Mouse (Mus musculus) midbrain, embryonic 13.5 days (tissue): ENCODE measurements around the gene Birc2. TPM values are rescaled to one million over a fixed set of nuclear protein-coding genes. Genes with fewer than 3 reads are reported as not detected.

Experiments
- ATAC-seq: fragments of 200-750 bp; cut with Nextera tagmentation; 2 replicates; pipeline ENCODE4 v1.8.0; 2017; ENCODE audit warnings: mild to moderate bottlenecking, moderate TSS enrichment, moderate library complexity
- H3K27ac ChIP-seq: fragments of 300-500 bp; sonication (generic); 2 replicates; pipeline ENCODE4 v1.5.1; 2015; ENCODE audit warnings: inconsistent platforms, mild to moderate bottlenecking, moderate library complexity
- H3K27me3 ChIP-seq: fragments of 300-500 bp; sonication (generic); 2 replicates; pipeline ENCODE4 v1.6.1; 2015; ENCODE audit warnings: mild to moderate bottlenecking, inconsistent platforms
- H3K36me3 ChIP-seq: fragments of 300-500 bp; sonication (generic); 2 replicates; pipeline ENCODE4 v1.6.1; 2015; ENCODE audit warnings: mild to moderate bottlenecking, inconsistent platforms
- H3K4me1 ChIP-seq: fragments of 300-500 bp; sonication (generic); replicated peaks from 2 replicates; pipeline ENCODE4 v1.6.1; 2015; ENCODE audit warnings: inconsistent platforms
- H3K4me2 ChIP-seq: fragments of 300-500 bp; sonication (generic); replicated peaks from 2 replicates; pipeline ENCODE4 v1.6.1; 2015; ENCODE audit warnings: moderate library complexity, mild to moderate bottlenecking, inconsistent platforms
- H3K4me3 ChIP-seq: fragments of 300-500 bp; sonication (generic); replicated peaks from 2 replicates; pipeline ENCODE4 v1.5.1; 2015; ENCODE audit warnings: mild to moderate bottlenecking, inconsistent platforms
- H3K9ac ChIP-seq: fragments of 300-500 bp; sonication (generic); replicated peaks from 2 replicates; pipeline ENCODE4 v1.6.1; 2015; ENCODE audit warnings: mild to moderate bottlenecking, inconsistent platforms
- H3K9me3 ChIP-seq: fragments of 300-500 bp; sonication (generic); 2 replicates; pipeline ENCODE4 v1.6.1; 2016; ENCODE audit warnings: mild to moderate bottlenecking, inconsistent platforms
- WGBS: fragments of 180-500 bp; shearing (Covaris S2); methylation state at CpG from one replicate; pipeline ENCODE4 v1.1.7; 2015; 5-methylcytosine and 5-hydroxymethylcytosine counted together
- microRNA-seq: library from miRNA; unstranded; fragments of <30 nt; microRNA quantifications from one replicate; pipeline ENCODE4, GENCODE M21; 2016
- polyA plus RNA-seq: library from polyadenylated mRNA; unstranded; fragments of >200 nt; fragmentation: Nextera tagmentation; extraction: Ambion mirVana; gene quantifications from 2 replicates; pipeline ENCODE4 v1.2.1, GENCODE M21; 2015

Birc2 gene
- polyA plus RNA-seq, 1 experiment from 2014 or later, result 50.7 TPM

DNA sequence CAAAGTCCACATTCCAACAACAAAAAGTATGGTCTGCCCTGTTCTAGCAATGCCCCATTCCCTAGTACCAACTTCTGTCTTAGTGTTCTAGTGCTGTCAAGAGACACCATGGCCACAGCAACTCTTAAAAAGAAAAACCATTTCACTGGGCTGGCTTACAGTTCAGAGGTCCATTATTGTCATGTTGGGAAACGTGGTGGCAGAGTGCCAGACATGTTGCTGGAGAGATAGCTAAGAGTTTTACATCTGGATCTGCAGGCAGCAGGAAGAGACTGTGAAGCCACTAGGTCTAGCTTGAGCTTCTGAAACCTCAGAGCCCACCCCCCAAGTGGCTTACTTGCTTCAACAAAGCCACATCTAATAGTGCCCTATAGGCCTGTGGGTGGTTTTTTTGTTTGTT, 59.2 kb downstream of the Birc2 start:
- Histone ChIP-seq H3K4me2 (no peak overlapping the region), H3K4me3 (no peak overlapping the region), H3K9ac (no peak overlapping the region), H3K27me3 (no peaks in the 10 kb centered on the region), H3K36me3 (peaks cover 6% of the 10 kb centered on the region; the same call in 1 of the 2 replicates), H3K4me1 (peaks cover 3% of the 10 kb centered on the region), H3K9me3 (no peaks in the 10 kb centered on the region), H3K27ac (no peak overlapping the region)
- 91% methylated on average over 1 of the region's 1 CpGs for WGBS
- ATAC-seq, result no peak

DNA sequence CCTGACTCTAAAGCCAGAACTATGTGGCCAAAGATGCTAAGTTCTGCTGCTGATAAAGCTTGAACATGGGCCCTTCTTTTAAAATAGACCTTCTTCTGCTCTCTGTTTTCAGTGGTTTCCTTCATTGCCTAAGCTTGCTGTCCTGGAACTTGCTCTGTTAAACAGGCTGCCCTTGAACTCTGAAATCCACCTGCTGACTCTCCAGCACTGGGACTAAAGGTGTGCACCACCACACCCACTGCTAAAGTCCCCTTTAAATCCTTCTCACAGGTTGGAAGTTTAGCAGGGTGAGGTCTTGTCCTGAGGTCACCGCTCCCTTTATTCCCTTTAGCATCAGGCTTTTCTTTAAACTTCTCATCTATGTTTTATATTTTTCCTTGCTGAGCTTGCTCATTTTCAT, 59.9 kb downstream of the Birc2 start:
- no peaks in the 10 kb centered on the region for H3K27me3 ChIP-seq
- H3K9ac ChIP-seq, result no peak overlapping the region
- H3K27ac ChIP-seq, result no peak overlapping the region
- no peak for ATAC-seq
- peaks cover 8% of the 10 kb centered on the region for H3K4me1 ChIP-seq
- peaks cover 12% of the 10 kb centered on the region; the same call in 1 of the 2 replicates for H3K36me3 ChIP-seq
- no peaks in the 10 kb centered on the region for H3K9me3 ChIP-seq
- H3K4me2 ChIP-seq, result no peak overlapping the region
- WGBS, result 91% methylated on average over 1 of the region's 1 CpGs
- H3K4me3 ChIP-seq, result no peak overlapping the region

DNA sequence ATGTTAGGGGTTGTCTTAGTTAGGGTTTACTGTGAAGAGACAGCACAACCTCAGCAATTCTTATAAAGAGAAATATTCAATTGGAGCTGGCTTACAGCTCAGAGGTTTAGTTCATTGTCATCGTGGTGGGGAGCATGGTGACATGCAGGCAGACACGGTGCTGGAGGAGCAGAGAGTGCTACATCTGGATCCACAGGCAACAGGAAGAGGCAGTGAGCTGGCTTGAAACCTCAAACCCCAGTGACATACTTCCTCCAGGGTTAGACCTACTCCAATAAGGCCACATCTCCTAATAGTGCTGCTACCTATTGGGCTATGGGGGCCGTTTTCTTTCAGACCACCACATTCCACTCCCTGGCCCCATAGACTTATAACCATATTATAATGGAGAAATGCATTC, 60.9 kb downstream of the Birc2 start:
- Histone ChIP-seq H3K27ac (no peak overlapping the region), H3K4me3 (no peak overlapping the region), H3K9me3 (no peaks in the 10 kb centered on the region), H3K27me3 (no peaks in the 10 kb centered on the region), H3K36me3 (peaks cover 12% of the 10 kb centered on the region; the same call in 1 of the 2 replicates), H3K9ac (no peak overlapping the region), H3K4me2 (no peak overlapping the region), H3K4me1 (peaks cover 8% of the 10 kb centered on the region)
- no peak for ATAC-seq
- WGBS, result 65% methylated on average over 3 of the region's 3 CpGs

DNA sequence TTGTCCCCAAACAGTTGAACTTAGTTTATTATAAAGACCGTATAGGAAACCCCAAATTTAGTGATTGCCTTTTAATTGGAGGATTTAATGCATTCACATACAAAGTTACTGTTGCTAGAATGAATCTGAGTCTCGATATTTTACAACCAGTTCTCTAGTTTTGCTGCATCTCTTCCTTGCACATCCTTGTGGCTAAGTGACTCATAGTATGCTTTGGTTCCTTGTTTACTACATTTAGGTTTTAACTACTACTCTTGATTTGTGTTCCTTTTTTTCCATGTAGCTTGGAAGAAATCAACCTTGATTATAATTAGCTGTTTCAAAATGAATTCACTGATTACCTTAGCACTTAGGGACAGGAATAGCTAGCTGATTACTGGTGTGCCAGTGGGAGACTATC, 61.9 kb downstream of the Birc2 start:
- no peaks in the 10 kb centered on the region for H3K9me3 ChIP-seq
- peaks cover 15% of the 10 kb centered on the region for H3K36me3 ChIP-seq
- ATAC-seq, result no peak
- no peak overlapping the region for H3K27ac ChIP-seq
- no peak overlapping the region for H3K4me3 ChIP-seq
- peaks cover 8% of the 10 kb centered on the region for H3K4me1 ChIP-seq
- H3K27me3 ChIP-seq, result no peaks in the 10 kb centered on the region
- H3K4me2 ChIP-seq, result no peak overlapping the region
- WGBS, result 94% methylated on average over 2 of the region's 2 CpGs
- H3K9ac ChIP-seq, result no peak overlapping the region

DNA sequence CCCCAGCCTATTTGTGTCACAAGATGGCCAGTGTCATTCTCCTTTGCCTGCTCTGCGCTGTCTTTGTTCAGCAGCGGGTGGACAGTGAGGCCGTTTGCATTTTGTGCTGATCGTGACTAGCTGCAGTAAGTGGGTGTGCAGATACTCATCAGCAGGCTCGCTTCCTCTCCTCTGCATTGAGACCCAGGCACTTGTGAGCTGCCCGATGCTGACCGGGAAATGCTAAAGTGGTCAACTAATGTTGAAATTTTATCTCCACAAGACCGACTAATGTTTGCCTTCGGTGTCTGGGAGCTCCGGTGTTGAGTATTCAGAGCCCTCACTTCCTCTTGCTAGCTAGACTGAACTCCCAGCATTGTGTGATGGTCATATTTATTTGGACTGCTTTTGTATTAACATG, 62.3 kb downstream of the Birc2 start:
- Histone ChIP-seq H3K9ac (no peak overlapping the region), H3K4me2 (no peak overlapping the region), H3K27ac (no peak overlapping the region), H3K4me1 (peaks cover 8% of the 10 kb centered on the region), H3K9me3 (no peaks in the 10 kb centered on the region), H3K27me3 (no peaks in the 10 kb centered on the region), H3K36me3 (peaks cover 17% of the 10 kb centered on the region), H3K4me3 (no peak overlapping the region)
- WGBS, result 94% methylated on average over 10 of the region's 10 CpGs
- no peak for ATAC-seq

DNA sequence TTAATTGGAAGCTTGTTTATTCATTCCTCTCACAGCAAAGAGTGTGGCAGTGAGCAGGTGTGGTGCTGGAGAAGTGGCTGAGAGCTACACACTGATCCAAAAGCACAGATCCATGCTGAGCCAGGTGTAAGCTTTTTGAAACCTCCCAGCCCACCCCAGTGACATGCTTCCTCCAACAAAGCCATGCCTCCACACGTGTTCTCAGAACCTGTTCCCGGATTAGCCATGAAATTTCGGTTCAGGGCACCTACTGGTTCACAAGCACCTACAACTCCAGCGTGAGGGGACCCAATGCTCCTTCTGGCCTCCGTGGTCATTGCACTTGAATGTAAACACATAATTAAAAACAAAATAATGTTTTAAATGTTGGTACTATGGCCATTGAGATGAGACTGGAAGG, 63.2 kb downstream of the Birc2 start:
- Histone ChIP-seq H3K27me3 (no peaks in the 10 kb centered on the region), H3K4me3 (no peak overlapping the region), H3K9me3 (no peaks in the 10 kb centered on the region), H3K36me3 (peaks cover 17% of the 10 kb centered on the region), H3K4me2 (no peak overlapping the region), H3K9ac (no peak overlapping the region), H3K4me1 (peaks cover 8% of the 10 kb centered on the region), H3K27ac (no peak overlapping the region)
- WGBS, result 96% methylated on average over 5 of the region's 5 CpGs
- ATAC-seq, result no peak

DNA sequence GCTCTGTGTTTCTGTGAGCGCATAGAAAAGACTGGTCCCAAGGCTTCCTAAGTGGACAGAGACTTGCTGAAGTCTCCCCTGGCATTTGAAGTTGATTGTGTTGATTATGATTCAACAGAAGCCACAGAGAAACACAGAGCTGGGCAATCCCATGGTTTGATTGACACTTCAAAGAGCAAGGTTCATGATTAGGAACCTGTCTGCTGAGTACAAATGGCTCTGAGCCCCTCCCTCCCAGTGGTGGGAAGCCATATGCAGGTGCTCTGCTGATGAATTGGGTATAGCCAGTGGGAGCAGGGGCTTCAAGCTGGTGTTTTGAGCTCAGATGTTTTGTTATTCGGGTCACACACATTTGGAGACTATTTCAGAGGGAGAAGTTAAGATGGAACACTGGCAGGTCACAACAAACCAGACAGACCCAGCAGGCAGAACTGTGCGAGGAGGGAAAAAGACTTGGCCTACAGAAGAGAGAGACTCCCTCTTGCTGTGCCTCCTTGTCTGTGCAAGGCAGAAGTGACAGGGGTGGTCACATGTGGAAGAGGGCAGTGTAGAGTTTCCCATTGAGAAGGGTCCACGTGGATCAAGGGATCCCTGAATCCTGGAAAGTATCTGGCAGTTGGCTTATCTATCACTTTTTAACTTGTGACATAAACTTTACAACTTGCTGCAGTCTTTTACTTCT, 64.0 kb downstream of the Birc2 start:
- H3K27me3 ChIP-seq, result no peaks in the 10 kb centered on the region
- ATAC-seq, result peak; percentile 73
- WGBS, result 74% methylated on average over 4 of the region's 4 CpGs

DNA sequence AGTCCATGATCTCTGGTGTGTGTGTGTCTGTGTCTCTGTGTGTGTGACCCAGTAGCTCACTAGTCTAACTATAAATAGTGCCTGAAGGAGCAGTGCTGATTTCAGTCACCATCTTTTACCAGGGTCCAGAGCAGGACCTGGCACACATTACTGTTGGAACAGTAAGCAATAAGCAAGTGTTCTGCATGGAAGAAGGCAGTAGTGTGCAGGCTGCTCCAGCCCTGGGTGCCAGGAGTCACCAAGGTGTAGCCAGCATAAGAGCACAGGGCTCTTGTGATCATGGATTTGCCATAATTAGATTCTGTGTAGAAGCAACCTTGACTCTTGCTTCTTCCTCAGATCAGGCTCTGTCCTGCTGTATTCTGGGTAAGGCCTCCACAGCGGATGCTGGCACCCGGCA, 64.5 kb downstream of the Birc2 start:
- Histone ChIP-seq H3K9ac (no peak overlapping the region), H3K4me2 (no peak overlapping the region), H3K4me1 (peaks cover 20% of the 10 kb centered on the region), H3K9me3 (no peaks in the 10 kb centered on the region), H3K27me3 (no peaks in the 10 kb centered on the region), H3K4me3 (no peak overlapping the region), H3K36me3 (peaks cover 17% of the 10 kb centered on the region), H3K27ac (no peak overlapping the region)
- 0 out of 2 replicates have a peak, but pooled peaks have one; percentile 7 for ATAC-seq
- WGBS, result 76% methylated on average over 2 of the region's 2 CpGs

More for the DNA sequence above, 64.0 kb downstream of the Birc2 start:
- peaks cover 17% of the 10 kb centered on the region for H3K36me3 ChIP-seq
- H3K4me1 ChIP-seq, result peaks cover 14% of the 10 kb centered on the region
- H3K9ac ChIP-seq, result no peak overlapping the region
- H3K27ac ChIP-seq, result no peak overlapping the region
- no peaks in the 10 kb centered on the region for H3K9me3 ChIP-seq
- no peak overlapping the region for H3K4me3 ChIP-seq
- no peak overlapping the region for H3K4me2 ChIP-seq

DNA sequence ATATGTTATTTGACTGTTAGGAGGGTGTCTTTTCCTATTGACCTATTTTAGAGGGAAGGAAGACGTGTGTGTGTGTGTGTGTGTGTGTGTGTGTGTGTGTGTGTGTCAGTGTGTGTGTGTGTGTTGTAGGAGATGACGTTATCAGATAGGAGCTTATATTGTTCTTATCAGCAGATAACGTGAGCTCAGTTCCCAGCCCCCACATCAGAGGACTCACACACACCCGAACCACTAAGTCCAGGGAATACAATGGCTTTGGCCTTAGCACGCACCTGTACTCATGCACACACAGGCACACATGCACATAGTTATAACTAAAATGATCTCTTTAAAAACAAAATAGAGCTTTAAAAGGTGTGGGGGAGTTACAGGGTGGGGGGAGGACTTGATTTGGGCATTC, 67.4 kb downstream of the Birc2 start:
- Histone ChIP-seq H3K4me3 (no peak overlapping the region), H3K9ac (no peak overlapping the region), H3K27me3 (no peaks in the 10 kb centered on the region), H3K36me3 (peaks cover 17% of the 10 kb centered on the region), H3K9me3 (no peaks in the 10 kb centered on the region), H3K4me2 (no peak overlapping the region), H3K27ac (no peak overlapping the region), H3K4me1 (peaks cover 43% of the 10 kb centered on the region)
- no peak for ATAC-seq
- 96% methylated on average over 5 of the region's 5 CpGs for WGBS

DNA sequence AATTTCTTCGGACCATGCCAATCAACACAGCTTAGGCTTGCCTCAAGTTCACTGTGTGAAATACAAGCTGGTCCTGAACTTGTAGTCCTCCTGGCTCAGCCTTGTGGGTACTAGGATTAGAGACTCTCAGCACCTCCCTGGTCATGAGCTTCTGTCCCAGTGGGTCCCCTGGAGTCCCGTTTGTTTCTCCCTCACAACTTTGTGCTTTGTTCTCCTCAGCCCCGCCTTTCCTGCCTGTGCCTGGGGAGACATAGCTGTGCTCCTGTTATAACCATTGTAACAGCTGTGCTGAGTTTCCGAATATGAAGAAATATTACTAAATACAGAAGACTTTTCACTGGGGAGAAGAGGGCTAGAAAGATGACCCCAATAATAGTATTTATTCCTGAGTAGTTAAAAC, 67.8 kb downstream of the Birc2 start:
- Histone ChIP-seq H3K27ac (no peak overlapping the region), H3K4me1 (peaks cover 45% of the 10 kb centered on the region), H3K4me3 (no peak overlapping the region), H3K36me3 (peaks cover 17% of the 10 kb centered on the region), H3K4me2 (no peak overlapping the region), H3K9ac (no peak overlapping the region), H3K27me3 (no peaks in the 10 kb centered on the region), H3K9me3 (no peaks in the 10 kb centered on the region)
- WGBS, result 68% methylated on average over 4 of the region's 4 CpGs
- no peak for ATAC-seq

Small RNA genes within 50 kb of the gene (microRNA-seq; reads per million reads assigned to microRNA genes)
- gene Mir5618, result 9.7 reads per million, percentile 27 among the genes with 10 or more reads in this experiment

Other genes starting within 250 kb of the Birc2 start
- not detected in 2 replicates for gene Mmp20, start 208.8 kb downstream of the Birc2 start, polyA plus RNA-seq
- gene Mmp7, start 145.0 kb downstream of the Birc2 start, polyA plus RNA-seq, result not detected in 2 replicates
- 37.5 and 43.6 TPM in 2 replicates for gene Tmem123, start 73.0 kb downstream of the Birc2 start, polyA plus RNA-seq
- gene Birc3, start 36.1 kb upstream of the Birc2 start, polyA plus RNA-seq, result 1.4 and 1.5 TPM in 2 replicates
- gene Yap1, start 167.5 kb upstream of the Birc2 start, polyA plus RNA-seq, result 9.9 and 13.1 TPM in 2 replicates
- 16.1 and 17.9 TPM in 2 replicates for gene Cfap300, start 205.8 kb upstream of the Birc2 start, polyA plus RNA-seq